In the genomic region with DNA sequence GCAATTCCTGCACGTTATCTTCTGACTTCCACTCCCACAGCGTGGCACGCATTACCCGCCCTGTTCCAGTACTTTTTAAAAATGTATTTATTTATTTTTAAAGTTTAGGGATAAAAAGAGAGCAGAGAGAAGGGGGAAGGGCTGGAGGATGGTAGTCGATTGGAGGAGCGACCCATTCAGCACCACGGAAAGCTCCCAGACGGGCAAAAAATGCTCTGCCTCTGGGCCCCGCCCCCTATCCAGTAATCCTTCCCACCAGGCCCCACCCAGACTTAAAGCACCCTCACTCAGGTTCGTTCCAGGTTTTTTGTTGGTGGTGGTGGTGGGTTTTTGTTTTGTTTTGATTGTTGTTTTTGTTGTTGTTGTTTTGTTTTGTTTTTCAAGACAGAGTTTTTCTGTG, we compare ENCODE assay signal across 1 mouse cellular context.
TF ChIP-seq lines count a peak whose summit lies in the region.

No protein-coding gene starts in this region.

TF ChIP-seq in MEL, 35 proteins besides CTCF, POLR2A, EP300 and RAD21 (continued from another document):
- TF ChIP-seq BHLHE40 (IDR thresholded peaks at IDR 0.05; ENCODE audit: borderline replicate concordance, low read depth, low read length) (no peak), ELF1 (IDR thresholded peaks at IDR 0.05; ENCODE audit: low read depth, low read length) (no peak), POLR2AphosphoS5 (IDR thresholded peaks at IDR 0.05; ENCODE audit: borderline replicate concordance, low read depth, low read length) (no peak), ETS1 (IDR thresholded peaks at IDR 0.05; ENCODE audit: low read depth, low read length) (no peak), GATA1 (IDR thresholded peaks at IDR 0.05; ENCODE audit: low read depth, low read length) (no peak), POLR2AphosphoS2 (IDR thresholded peaks at IDR 0.05; ENCODE audit: low read length) (no peak), CHD2 (IDR thresholded peaks at IDR 0.05; ENCODE audit: low read length) (no peak)
